Mouse (Mus musculus) forebrain, postnatal 0 days (tissue): ENCODE data around the gene Rprd2. TPM values are rescaled to one million over a fixed set of nuclear protein-coding genes. Genes with fewer than 3 reads are reported as not detected.

Experiments used
- ATAC-seq: fragments of 200-750 bp; cut with Nextera tagmentation; 2 replicates; pipeline ENCODE4 v1.8.0; 2017; ENCODE audit warnings: mild to moderate bottlenecking, moderate library complexity
- DNase-seq: peaks from one replicate; pipeline ENCODE4 v3.0.0-alpha.2; 2015
- H3K27ac ChIP-seq: fragments of 300-500 bp; sonication (generic); 2 replicates; pipeline ENCODE4 v1.5.1; 2014; ENCODE audit warnings: low read depth, mild to moderate bottlenecking, antibody characterized with exemption, low read length, moderate library complexity, mixed read lengths
- H3K27me3 ChIP-seq: fragments of 300-500 bp; sonication (generic); 2 replicates; pipeline ENCODE4 v1.6.1; 2014; ENCODE audit warnings: mild to moderate bottlenecking, low read length, mixed read lengths; ENCODE audit not compliant: insufficient read depth
- H3K36me3 ChIP-seq: fragments of 300-500 bp; sonication (generic); 2 replicates; pipeline ENCODE4 v1.6.1; 2014; ENCODE audit warnings: mild to moderate bottlenecking, moderate library complexity; ENCODE audit not compliant: insufficient read depth
- H3K4me1 ChIP-seq: fragments of 300-500 bp; sonication (generic); 2 replicates; pipeline ENCODE4 v1.6.1; 2014; ENCODE audit warnings: antibody characterized with exemption; ENCODE audit not compliant: insufficient read depth
- H3K4me2 ChIP-seq: fragments of 300-500 bp; sonication (generic); 2 replicates; pipeline ENCODE4 v1.6.1; 2014; ENCODE audit warnings: low read depth, mild to moderate bottlenecking, moderate library complexity
- H3K4me3 ChIP-seq: fragments of 300-500 bp; sonication (generic); 2 replicates; pipeline ENCODE4 v1.5.1; 2014; ENCODE audit warnings: low read depth, low read length, mixed read lengths
- H3K9ac ChIP-seq: fragments of 300-500 bp; sonication (generic); 2 replicates; pipeline ENCODE4 v1.6.1; 2014; ENCODE audit warnings: mild to moderate bottlenecking
- H3K9me3 ChIP-seq: fragments of 300-500 bp; sonication (generic); 2 replicates; pipeline ENCODE4 v1.6.1; 2016; ENCODE audit warnings: low read length
- CTCF ChIP-seq: sonication (generic); IDR thresholded peaks from 2 replicates; pipeline ENCODE4 v1.5.1; 2016; ENCODE audit warnings: antibody characterized with exemption, control low read depth, low read depth
- WGBS: fragments of 180-500 bp; shearing (Covaris S2); extraction: QIAGEN DNeasy Blood & Tissue Kit; methylation state at CpG from one replicate; pipeline ENCODE4 v1.1.7; 2014; 5-methylcytosine and 5-hydroxymethylcytosine counted together
- polyA plus RNA-seq: library from polyadenylated mRNA; unstranded; fragments of >200 nt; fragmentation: Nextera tagmentation; extraction: Ambion mirVana; gene quantifications from 2 replicates; pipeline ENCODE4 v1.2.1, GENCODE M21; 2015
- total RNA-seq: library from RNA; depleted of rRNA; stranded (reverse); fragments of >200 nt; gene quantifications from 2 replicates; pipeline ENCODE4 v1.2.3, GENCODE M21; 2014

Rprd2 gene
- total and polyA plus RNA-seq, 2 experiments from 2014 or later: 21.0 to 43.7 TPM

DNA sequence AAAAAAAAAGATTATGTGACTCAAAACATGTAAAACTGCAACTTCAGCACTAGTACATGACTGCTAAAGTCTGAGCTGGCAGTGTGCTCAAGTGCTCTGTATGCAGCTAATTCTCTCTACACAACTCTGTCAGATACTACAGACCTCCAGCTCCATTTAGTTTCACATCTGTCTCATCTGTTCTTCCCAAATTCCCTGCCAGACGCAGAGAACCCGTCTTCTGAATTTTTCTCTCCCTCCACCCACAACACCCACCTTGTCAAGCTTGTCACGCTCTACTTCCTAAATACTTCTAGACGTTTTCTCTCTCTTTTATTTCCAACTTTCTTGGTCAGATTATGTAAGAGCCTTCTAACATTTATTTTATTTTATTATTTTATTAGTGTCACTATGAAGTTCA lies 19.9 kb downstream of the Rprd2 start:
- no peak overlapping the region for H3K4me3 ChIP-seq
- no peaks in the 10 kb centered on the region for H3K9me3 ChIP-seq
- no peaks in the 10 kb centered on the region for H3K27me3 ChIP-seq
- 85% methylated on average over 4 of the region's 4 CpGs for whole genome bisulfite sequencing
- no peak overlapping the region for H3K27ac ChIP-seq
- no peak overlapping the region for H3K9ac ChIP-seq
- DNase-seq (no peak), ATAC-seq (no peak)
- H3K36me3 ChIP-seq: no peaks in the 10 kb centered on the region
- no peak overlapping the region for H3K4me2 ChIP-seq
- no peak for TF ChIP-seq CTCF
- H3K4me1 ChIP-seq: no peaks in the 10 kb centered on the region

DNA sequence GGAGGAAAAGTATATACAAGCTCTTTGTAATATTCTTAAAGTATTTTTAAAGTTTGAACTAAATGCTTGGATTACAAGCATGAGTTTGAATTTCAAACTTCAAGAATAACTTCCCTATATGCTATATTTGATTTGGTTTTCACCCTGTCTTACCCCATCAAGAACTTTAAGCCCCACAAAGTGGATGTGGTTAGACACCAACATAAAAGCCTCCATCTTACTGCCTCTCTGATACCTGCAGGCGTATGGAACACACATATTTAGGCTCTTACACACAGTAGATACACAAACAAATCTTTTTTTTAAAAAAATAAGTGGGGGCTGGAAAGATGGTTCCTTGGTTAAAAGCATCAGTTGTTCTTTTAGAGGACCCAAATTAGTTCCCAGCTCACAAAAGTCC lies 24.4 kb downstream of the Rprd2 start:
- WGBS: 86% methylated on average over 1 of the region's 1 CpGs
- H3K27me3 ChIP-seq: no peaks in the 10 kb centered on the region

DNA sequence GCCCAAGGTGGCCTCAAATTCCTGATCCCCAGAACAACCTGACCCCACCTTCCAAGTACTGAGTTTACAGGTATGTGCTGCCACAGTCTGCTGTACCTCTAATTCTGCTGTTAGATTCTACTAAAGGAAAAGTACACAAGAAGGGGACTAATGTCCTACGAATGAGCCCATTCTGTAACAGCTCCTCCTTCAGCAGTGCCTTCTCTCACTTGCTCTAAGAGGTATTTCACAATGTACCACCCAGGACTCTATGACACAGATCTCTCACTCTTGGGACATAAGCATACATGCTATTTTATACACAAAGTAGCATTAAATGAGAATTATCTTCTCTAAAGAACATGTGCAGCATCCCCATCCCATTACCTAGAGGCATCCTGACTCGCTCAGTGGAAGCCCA lies 25.0 kb downstream of the Rprd2 start:
- Histone ChIP-seq H3K4me3 (no peak overlapping the region), H3K27ac (no peak overlapping the region), H3K4me2 (no peak overlapping the region), H3K4me1 (no peaks in the 10 kb centered on the region), H3K9ac (no peak overlapping the region), H3K36me3 (0 out of 2 replicates have a peak, but pooled peaks cover 5% of the 10 kb centered on the region), H3K9me3 (no peaks in the 10 kb centered on the region), H3K27me3 (no peaks in the 10 kb centered on the region)
- TF ChIP-seq CTCF: no peak
- DNase-seq (no peak), ATAC-seq (no peak)
- WGBS: 86% methylated on average over 2 of the region's 2 CpGs

More for the DNA sequence above, 24.4 kb downstream of the Rprd2 start:
- Histone ChIP-seq H3K4me1 (no peaks in the 10 kb centered on the region), H3K36me3 (0 out of 2 replicates have a peak, but pooled peaks cover under 1% of the 10 kb centered on the region), H3K9ac (no peak overlapping the region), H3K4me2 (no peak overlapping the region), H3K27ac (no peak overlapping the region), H3K9me3 (no peaks in the 10 kb centered on the region), H3K4me3 (no peak overlapping the region)
- ATAC-seq: no peak
- no peak for TF ChIP-seq CTCF
- no peak for DNase-seq

DNA sequence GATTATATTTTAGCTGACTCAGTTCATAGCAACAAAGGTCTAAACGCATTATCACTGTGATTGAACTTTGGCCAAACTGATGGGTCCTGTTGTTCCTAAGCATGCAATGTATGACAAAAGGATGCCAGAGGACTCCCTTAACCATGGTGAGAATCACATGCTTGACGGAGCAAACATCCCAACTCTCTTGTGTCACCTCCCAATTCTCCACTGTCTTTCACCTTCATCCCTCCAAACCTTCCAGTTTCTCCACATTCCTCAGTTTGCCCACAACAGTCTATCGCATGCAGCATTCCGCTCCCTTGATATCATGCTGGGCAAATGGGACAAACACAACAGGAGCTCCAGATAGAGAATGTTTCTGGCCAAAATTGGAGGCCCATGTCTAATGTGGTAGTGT lies 33.2 kb downstream of the Rprd2 start:
- no peak overlapping the region for H3K9ac ChIP-seq
- H3K27ac ChIP-seq: no peak overlapping the region
- H3K36me3 ChIP-seq: peaks cover 42% of the 10 kb centered on the region
- no peak overlapping the region for H3K4me2 ChIP-seq
- ATAC-seq (no peak), DNase-seq (no peak)
- no peaks in the 10 kb centered on the region for H3K4me1 ChIP-seq
- H3K4me3 ChIP-seq: no peak overlapping the region
- TF ChIP-seq CTCF: no peak
- 92% methylated on average over 4 of the region's 4 CpGs for WGBS
- no peaks in the 10 kb centered on the region for H3K9me3 ChIP-seq
- H3K27me3 ChIP-seq: no peaks in the 10 kb centered on the region

DNA sequence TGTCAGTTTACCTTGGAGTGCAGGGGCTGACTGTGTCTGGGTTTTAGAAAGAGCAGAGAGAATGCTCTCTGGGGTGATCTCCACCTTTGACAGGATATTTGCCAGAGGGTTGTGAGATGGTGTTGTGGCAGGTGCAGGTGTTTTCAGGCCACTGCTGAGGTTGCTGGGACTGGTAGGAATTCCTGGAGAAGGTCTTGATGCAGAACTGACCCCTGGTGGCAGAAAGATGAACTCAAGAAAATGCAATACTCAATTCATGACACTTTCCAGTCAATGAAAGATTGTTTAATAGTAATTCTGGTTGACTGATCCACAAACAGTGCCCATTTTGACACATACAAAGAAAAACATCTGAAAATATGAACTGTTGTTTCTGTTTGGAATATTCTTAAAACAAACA lies 46.7 kb downstream of the Rprd2 start:
- H3K27me3 ChIP-seq: no peaks in the 10 kb centered on the region
- ATAC-seq: no peak
- H3K4me1 ChIP-seq: no peaks in the 10 kb centered on the region
- H3K9me3 ChIP-seq: no peaks in the 10 kb centered on the region
- peak; percentile 59 for TF ChIP-seq CTCF
- no peak overlapping the region for H3K9ac ChIP-seq
- no peak overlapping the region for H3K4me2 ChIP-seq
- no peak overlapping the region for H3K27ac ChIP-seq
- no peak overlapping the region for H3K4me3 ChIP-seq
- DNase-seq: no peak
- peaks cover 62% of the 10 kb centered on the region for H3K36me3 ChIP-seq

DNA sequence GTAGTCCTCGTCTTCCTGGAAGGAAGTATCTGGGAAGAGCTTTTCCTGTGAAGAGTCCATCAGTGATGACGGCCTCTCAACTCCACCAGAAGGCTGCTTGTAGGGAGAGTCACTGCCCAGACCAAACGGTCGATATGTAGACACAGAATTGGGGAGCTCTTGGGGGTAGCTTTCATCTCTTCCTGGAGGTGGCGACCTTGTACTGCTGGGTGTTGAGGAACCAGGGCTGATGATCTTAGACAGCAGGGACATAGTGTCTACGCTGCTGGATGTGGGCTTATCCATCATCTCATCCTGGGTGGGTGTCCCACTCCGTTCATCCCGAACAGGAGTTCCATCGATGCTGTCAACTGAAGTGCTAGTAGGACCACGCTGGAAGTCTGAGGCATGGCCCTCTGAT lies 53.1 kb downstream of the Rprd2 start:
- no peak for ATAC-seq
- Histone ChIP-seq H3K4me1 (no peaks in the 10 kb centered on the region), H3K4me3 (no peak overlapping the region), H3K4me2 (no peak overlapping the region), H3K9ac (no peak overlapping the region), H3K9me3 (no peaks in the 10 kb centered on the region), H3K27me3 (no peaks in the 10 kb centered on the region), H3K36me3 (peaks cover 55% of the 10 kb centered on the region), H3K27ac (no peak overlapping the region)
- no peak for TF ChIP-seq CTCF
- WGBS: 94% methylated on average over 10 of the region's 10 CpGs
- DNase-seq: no peak

DNA sequence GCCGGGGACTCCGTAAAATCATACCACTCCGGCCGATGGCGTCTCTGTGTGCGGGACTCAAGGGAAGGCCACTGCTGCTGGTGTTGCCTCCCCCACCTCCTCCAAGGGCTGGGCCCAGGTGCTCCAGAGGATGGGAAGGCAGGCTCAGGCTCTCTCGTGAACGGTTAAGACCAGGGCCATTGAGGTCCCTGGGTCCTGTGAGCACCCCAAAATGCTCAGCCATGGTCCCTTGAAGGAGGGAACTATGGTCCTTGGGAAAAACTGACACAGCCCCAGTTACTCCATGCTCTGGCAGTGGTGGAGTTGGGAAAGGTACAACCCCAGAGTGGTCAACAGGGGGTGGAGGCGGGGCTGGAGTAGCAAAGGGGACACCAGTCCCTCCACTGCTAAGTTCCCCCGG lies 54.9 kb downstream of the Rprd2 start:
- ATAC-seq (no peak), DNase-seq (no peak)
- 78% methylated on average over 10 of the region's 10 CpGs for WGBS
- no peak for TF ChIP-seq CTCF
- Histone ChIP-seq H3K4me1 (no peaks in the 10 kb centered on the region), H3K4me3 (no peak overlapping the region), H3K4me2 (no peak overlapping the region), H3K27me3 (no peaks in the 10 kb centered on the region), H3K36me3 (peaks cover 46% of the 10 kb centered on the region), H3K9ac (no peak overlapping the region), H3K27ac (no peak overlapping the region), H3K9me3 (no peaks in the 10 kb centered on the region)

DNA sequence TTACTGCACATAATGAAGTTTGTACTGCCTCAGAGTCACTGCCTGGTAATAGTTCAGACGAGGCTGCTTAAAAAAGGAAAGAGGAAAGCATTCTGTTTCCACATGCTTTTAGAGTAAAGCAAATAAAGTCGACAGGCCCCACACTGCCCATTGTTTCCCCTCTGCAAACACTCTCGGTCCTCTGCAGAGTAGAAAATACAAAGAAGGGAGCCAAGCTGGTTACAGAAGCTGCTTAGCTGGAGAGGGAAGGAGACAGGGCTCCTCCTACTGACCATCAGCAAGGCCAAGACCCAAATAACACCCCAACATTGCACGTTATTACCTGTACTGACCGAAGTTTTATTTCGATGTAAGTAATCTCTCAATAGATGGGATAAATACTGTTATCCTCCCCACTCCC lies 55.7 kb downstream of the Rprd2 start:
- Histone ChIP-seq H3K4me2 (no peak overlapping the region), H3K9ac (no peak overlapping the region), H3K27ac (no peak overlapping the region), H3K4me3 (no peak overlapping the region), H3K4me1 (no peaks in the 10 kb centered on the region), H3K27me3 (no peaks in the 10 kb centered on the region), H3K9me3 (no peaks in the 10 kb centered on the region), H3K36me3 (peaks cover 38% of the 10 kb centered on the region)
- no peak for TF ChIP-seq CTCF
- DNase-seq: no peak
- no peak for ATAC-seq
- WGBS: 46% methylated on average over 6 of the region's 6 CpGs
